Mouse (Mus musculus) ES-Bruce4 (cell line): ENCODE measurements around the gene Bag3.

ENCODE experiments used
- CTCF ChIP-seq: IDR thresholded peaks from one replicate; pipeline ENCODE4 v1.8.1; 2011; ENCODE audit warnings: low read depth, low read length
- EP300 ChIP-seq: IDR thresholded peaks from 2 replicates; pipeline ENCODE4 v1.6.1; 2011; ENCODE audit warnings: low read depth, low read length; ENCODE audit not compliant: insufficient read depth
- POLR2A ChIP-seq: IDR thresholded peaks from one replicate; pipeline ENCODE4 v1.8.1; 2011; ENCODE audit warnings: low read length; ENCODE audit not compliant: insufficient read depth

DNA sequence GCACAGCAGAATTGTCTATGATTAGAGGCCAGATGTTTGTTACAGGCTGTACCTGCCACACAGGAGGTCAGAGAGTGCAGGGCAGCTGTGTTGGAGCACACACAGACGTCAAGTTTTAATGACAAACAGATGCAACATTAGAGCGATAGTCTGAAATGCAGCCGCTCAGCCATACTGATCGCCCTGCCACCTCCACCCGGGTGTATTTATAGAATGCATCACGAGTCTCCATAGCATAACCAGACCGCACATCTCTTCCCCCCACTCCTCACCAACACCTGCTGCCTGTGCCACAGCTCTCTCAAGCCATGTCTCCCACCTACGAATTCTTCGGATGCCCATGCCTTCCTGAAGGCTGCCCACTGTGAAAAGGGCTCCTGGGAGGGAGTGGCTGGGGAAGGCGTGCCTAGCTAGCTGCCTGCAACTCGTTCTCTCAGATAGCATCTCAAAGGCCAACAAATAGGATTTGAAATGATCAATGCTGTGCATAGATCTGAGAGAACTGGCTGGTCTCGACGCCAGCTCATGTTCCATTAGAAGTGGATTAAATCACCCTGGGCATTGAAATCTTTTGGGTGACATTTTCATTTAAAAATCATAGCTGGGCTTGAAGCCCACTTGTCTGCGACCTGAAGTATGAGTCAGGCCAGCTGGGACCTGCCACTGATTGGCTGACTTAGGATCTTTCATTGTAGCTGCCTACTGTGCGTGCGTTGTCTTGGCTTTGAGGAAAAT is 3.9 kb upstream of the Bag3 start:
- TF ChIP-seq CTCF (no peak), POLR2A (no peak), EP300 (no peak)
